Mouse (Mus musculus): ENCODE data around the gene Farp1. TPM values are rescaled to one million over a fixed set of nuclear protein-coding genes. Genes with fewer than 3 reads are reported as not detected.
"Not testable (repeated sequence)": the region's sequence is repeated elsewhere in the genome, so short reads cannot be mapped to it uniquely, and the experiment has no call there.

Gene Farp1
- polyA plus RNA-seq, 1 experiment = 11.6 TPM

- Histone ChIP-seq H3K4me3 (ENCODE audit: insufficient read depth, low read depth, low read length) (no peak overlapping the region), H3K27ac (replicated peaks; ENCODE audit: low read depth, low read length) (no peak overlapping the region), H3K4me1 (ENCODE audit: control insufficient read depth, insufficient read depth, insufficient read length, low read length) (no peaks in the 10 kb centered on the region; the same call in 1 of the 2 replicates)
Measured at GRCm38 (mm10) chr14:121038676-121039075, 3.7 kb downstream of the Farp1 start.

- H3K4me1 ChIP-seq (ENCODE audit: control insufficient read depth, insufficient read depth, insufficient read length, low read length) = no peaks in the 10 kb centered on the region
- no peak overlapping the region for H3K4me3 ChIP-seq (ENCODE audit: insufficient read depth, low read depth, low read length)
- H3K27ac ChIP-seq (replicated peaks; ENCODE audit: low read depth, low read length) = no peak overlapping the region
Measured at GRCm38 (mm10) chr14:121044145-121044544, 9.1 kb downstream of the Farp1 start.

GRCm38 (mm10) chr14:121046313-121046961, 11.4 kb downstream of the Farp1 start:
- no peak overlapping the region for H3K4me3 ChIP-seq (ENCODE audit: insufficient read depth, low read depth, low read length)
- no peak overlapping the region for H3K27ac ChIP-seq (replicated peaks; ENCODE audit: low read depth, low read length)
- no peaks in the 10 kb centered on the region for H3K4me1 ChIP-seq (ENCODE audit: control insufficient read depth, insufficient read depth, insufficient read length, low read length)

GRCm38 (mm10) chr14:121047780-121048179, 12.8 kb downstream of the Farp1 start:
- Histone ChIP-seq H3K4me1 (ENCODE audit: control insufficient read depth, insufficient read depth, insufficient read length, low read length) (peaks cover 4% of the 10 kb centered on the region; the same call in 1 of the 2 replicates), H3K27ac (replicated peaks; ENCODE audit: low read depth, low read length) (no peak overlapping the region), H3K4me3 (ENCODE audit: insufficient read depth, low read depth, low read length) (no peak overlapping the region)

- not testable (repeated sequence) for H3K27ac ChIP-seq (replicated peaks; ENCODE audit: low read depth, low read length); H3K4me3 ChIP-seq (ENCODE audit: insufficient read depth, low read depth, low read length)
- H3K4me1 ChIP-seq (ENCODE audit: control insufficient read depth, insufficient read depth, insufficient read length, low read length) = peaks cover 12% of the 10 kb centered on the region
Measured at GRCm38 (mm10) chr14:121051002-121051401, 16.0 kb downstream of the Farp1 start.

GRCm38 (mm10) chr14:121053020-121053518, 18.1 kb downstream of the Farp1 start:
- peaks cover 12% of the 10 kb centered on the region for H3K4me1 ChIP-seq (ENCODE audit: control insufficient read depth, insufficient read depth, insufficient read length, low read length)
- H3K27ac ChIP-seq (replicated peaks; ENCODE audit: low read depth, low read length) = peak overlapping the region; percentile 30
- peak overlapping the region; percentile 23; the same call in 1 of the 2 replicates for H3K4me3 ChIP-seq (ENCODE audit: insufficient read depth, low read depth, low read length)

- no peak overlapping the region for H3K27ac ChIP-seq (replicated peaks; ENCODE audit: low read depth, low read length)
- peaks cover 15% of the 10 kb centered on the region for H3K4me1 ChIP-seq (ENCODE audit: control insufficient read depth, insufficient read depth, insufficient read length, low read length)
- no peak overlapping the region for H3K4me3 ChIP-seq (ENCODE audit: insufficient read depth, low read depth, low read length)
Measured at GRCm38 (mm10) chr14:121054062-121054461, 19.1 kb downstream of the Farp1 start.

- Histone ChIP-seq H3K4me3 (ENCODE audit: insufficient read depth, low read depth, low read length) (no peak overlapping the region), H3K4me1 (ENCODE audit: control insufficient read depth, insufficient read depth, insufficient read length, low read length) (peaks cover 23% of the 10 kb centered on the region), H3K27ac (replicated peaks; ENCODE audit: low read depth, low read length) (no peak overlapping the region)
Measured at GRCm38 (mm10) chr14:121057750-121058149, 22.8 kb downstream of the Farp1 start.

- Histone ChIP-seq H3K27ac (replicated peaks; ENCODE audit: low read depth, low read length) (no peak overlapping the region), H3K4me3 (ENCODE audit: insufficient read depth, low read depth, low read length) (no peak overlapping the region), H3K4me1 (ENCODE audit: control insufficient read depth, insufficient read depth, insufficient read length, low read length) (peaks cover 17% of the 10 kb centered on the region)
Measured at GRCm38 (mm10) chr14:121058481-121058880, 23.5 kb downstream of the Farp1 start.

GRCm38 (mm10) chr14:121059266-121059665, 24.3 kb downstream of the Farp1 start:
- Histone ChIP-seq H3K4me1 (ENCODE audit: control insufficient read depth, insufficient read depth, insufficient read length, low read length) (peaks cover 15% of the 10 kb centered on the region), H3K27ac (replicated peaks; ENCODE audit: low read depth, low read length) (no peak overlapping the region), H3K4me3 (ENCODE audit: insufficient read depth, low read depth, low read length) (no peak overlapping the region)

- H3K4me1 ChIP-seq (ENCODE audit: control insufficient read depth, insufficient read depth, insufficient read length, low read length) = peaks cover 15% of the 10 kb centered on the region
- H3K4me3 ChIP-seq (ENCODE audit: insufficient read depth, low read depth, low read length) = no peak overlapping the region
- no peak overlapping the region for H3K27ac ChIP-seq (replicated peaks; ENCODE audit: low read depth, low read length)
Measured at GRCm38 (mm10) chr14:121060484-121060883, 25.5 kb downstream of the Farp1 start.

- Histone ChIP-seq H3K27ac (replicated peaks; ENCODE audit: low read depth, low read length) (no peak overlapping the region), H3K4me3 (ENCODE audit: insufficient read depth, low read depth, low read length) (no peak overlapping the region), H3K4me1 (ENCODE audit: control insufficient read depth, insufficient read depth, insufficient read length, low read length) (peaks cover 15% of the 10 kb centered on the region)
Measured at GRCm38 (mm10) chr14:121061686-121062085, 26.7 kb downstream of the Farp1 start.

GRCm38 (mm10) chr14:121062238-121063082, 27.5 kb downstream of the Farp1 start:
- Histone ChIP-seq H3K4me3 (ENCODE audit: insufficient read depth, low read depth, low read length) (no peak overlapping the region), H3K27ac (replicated peaks; ENCODE audit: low read depth, low read length) (no peak overlapping the region), H3K4me1 (ENCODE audit: control insufficient read depth, insufficient read depth, insufficient read length, low read length) (peaks cover 15% of the 10 kb centered on the region)

- Histone ChIP-seq H3K4me3 (ENCODE audit: insufficient read depth, low read depth, low read length) (no peak overlapping the region), H3K4me1 (ENCODE audit: control insufficient read depth, insufficient read depth, insufficient read length, low read length) (peaks cover 11% of the 10 kb centered on the region), H3K27ac (replicated peaks; ENCODE audit: low read depth, low read length) (no peak overlapping the region)
Measured at GRCm38 (mm10) chr14:121064726-121065125, 29.7 kb downstream of the Farp1 start.

- Histone ChIP-seq H3K4me3 (ENCODE audit: insufficient read depth, low read depth, low read length) (no peak overlapping the region), H3K27ac (replicated peaks; ENCODE audit: low read depth, low read length) (no peak overlapping the region)
Measured at GRCm38 (mm10) chr14:121073093-121073866, 38.3 kb downstream of the Farp1 start.

More at GRCm38 (mm10) chr14:121073093-121073866, 38.3 kb downstream of the Farp1 start:
- H3K4me1 ChIP-seq (ENCODE audit: control insufficient read depth, insufficient read depth, insufficient read length, low read length) = no peaks in the 10 kb centered on the region; the same call in 1 of the 2 replicates
